Mouse (Mus musculus): ENCODE measurements at regions not wholly inside any gene's neighbourhood (a gene's known extent, or its start where the extent isn't known, plus 50 kb on each side); places are given as distances from the start of the nearest gene placed in this dataset.

DNA sequence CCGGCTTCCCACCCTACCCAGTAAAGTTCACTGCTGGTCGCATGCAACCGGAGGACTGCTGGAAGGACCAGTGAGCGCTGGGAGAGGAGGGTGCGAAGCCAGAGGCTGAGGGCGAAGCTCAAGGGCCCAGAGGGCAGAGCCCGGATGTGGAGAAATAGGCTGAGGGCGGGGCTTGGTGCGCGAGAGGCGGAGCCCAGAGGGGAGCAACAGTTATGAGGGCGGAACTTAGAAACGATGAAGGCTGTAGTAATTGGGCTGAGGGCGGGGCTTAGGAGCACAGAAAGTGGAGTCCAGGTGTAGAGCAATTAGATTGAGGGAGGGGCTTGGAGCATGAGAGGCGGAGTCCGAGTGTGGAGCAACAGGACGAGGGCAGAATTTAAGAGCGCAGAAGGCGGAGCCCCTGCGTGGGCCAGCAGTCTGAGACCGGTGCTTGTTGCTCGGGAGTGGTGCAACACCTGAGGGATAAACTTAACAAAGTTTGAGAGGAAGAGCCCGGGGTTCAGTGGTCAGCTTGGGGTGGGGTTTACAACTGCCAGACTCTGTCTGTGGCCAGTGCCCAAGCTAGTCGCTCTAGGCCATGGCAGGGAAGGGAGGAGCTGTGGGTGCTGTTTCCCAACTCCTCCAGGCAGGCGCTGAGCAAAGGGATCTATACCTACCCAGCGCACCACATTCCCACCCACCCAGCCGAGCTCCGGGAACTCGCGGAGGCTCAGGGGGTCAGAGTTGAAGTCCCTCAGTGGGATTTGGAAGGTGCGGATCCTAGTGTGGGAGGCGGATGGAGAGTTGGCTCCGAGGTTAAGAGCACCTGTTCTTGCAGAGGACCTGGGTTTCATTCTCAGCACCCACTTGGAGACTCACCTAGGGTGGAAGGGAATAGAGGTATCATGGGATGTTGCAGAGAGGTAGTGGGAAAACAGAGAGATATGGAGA is 216.2 kb downstream of the Samd9l start:
- TF ChIP-seq TAL1 (IDR thresholded peaks at IDR 0.05; ENCODE audit: low read length) = no peak
- TF ChIP-seq GATA1 (IDR thresholded peaks at IDR 0.05; ENCODE audit: low read length) = no peak
